Mouse (Mus musculus): ENCODE measurements at regions not wholly inside any gene's neighbourhood (a gene's known extent, or its start where the extent isn't known, plus 50 kb on each side); places are given as distances from the start of the nearest gene placed in this dataset.

DNA sequence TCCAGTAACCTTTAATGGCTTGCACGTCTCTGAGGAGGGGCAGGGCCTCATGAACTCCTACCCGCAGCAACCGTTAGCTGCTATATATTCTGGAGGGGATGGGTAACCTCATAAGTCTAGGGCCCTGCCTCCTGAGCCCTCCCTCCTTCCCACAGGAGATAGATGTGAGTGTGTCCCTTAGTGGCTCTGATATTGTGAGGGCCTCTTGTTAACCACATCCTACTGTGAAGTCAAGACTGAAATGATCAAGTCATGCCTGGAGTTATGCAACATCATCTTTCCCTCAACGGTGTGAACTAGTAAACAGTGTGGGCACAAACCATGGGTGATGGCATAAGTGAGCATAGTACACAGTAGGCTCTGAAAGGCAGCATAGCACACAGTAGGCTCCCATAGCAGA lies 255.8 kb upstream of the Sdk2 start:
- no peak for DNase-seq

DNA sequence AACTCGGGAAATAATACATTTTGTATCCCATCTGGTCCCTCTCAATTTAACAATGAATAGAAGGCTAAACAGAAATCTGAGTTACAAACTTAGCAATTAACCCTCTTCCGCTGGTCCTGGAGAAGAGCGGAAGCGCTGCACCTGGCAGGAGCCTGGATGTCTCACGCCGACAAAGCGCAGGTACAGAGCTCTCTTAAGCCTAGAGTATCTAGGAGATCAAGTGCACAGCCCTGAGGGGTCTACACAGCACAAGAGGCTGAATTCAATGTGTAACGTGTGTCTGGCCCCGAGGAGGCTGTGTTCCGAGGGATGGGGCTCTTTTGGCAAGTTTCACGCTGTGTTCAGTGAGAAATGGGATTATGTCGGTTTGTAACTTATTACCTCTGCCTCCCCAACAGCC lies 255.1 kb upstream of the Sdk2 start:
- DNase-seq, result no peak

DNA sequence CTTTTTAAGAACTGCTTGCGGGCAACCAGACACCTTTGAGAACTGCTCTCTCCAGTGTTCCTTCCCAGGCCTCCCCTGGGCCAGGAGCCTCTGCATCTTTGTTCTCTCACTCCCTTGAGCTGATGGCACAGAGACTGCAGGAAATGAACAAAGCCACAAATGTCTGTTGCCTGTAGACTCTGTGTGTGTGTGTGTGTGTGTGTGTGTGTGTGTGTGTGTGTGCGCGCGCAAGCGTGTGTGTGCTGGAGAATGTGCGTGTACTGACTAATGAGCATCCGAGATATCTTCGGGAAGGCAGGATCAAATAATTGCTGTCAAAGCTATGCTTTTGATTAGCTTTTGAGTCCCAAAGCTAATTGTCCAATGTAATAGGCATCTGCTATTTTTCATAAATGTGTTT lies 254.7 kb upstream of the Sdk2 start:
- no peak for DNase-seq

DNA sequence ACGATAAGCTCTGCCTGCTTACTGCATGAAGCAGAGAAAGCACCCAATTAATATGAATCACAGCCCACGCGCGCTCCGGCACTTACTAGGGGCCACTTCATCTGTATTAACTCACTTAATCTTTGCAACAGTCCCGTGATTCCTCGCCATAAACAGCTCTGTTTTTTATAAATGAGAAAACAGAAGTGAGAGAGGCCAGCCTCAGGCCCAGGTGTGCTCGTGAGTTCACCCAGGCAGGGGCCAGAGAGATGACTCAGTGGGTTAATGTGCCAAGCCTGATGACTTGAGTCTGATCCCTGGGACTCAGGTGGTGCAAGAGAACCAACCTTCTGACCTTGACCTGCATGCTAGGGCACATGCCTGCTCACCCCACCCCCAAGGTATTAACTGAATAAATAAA lies 248.4 kb upstream of the Sdk2 start:
- DNase-seq, result no peak

DNA sequence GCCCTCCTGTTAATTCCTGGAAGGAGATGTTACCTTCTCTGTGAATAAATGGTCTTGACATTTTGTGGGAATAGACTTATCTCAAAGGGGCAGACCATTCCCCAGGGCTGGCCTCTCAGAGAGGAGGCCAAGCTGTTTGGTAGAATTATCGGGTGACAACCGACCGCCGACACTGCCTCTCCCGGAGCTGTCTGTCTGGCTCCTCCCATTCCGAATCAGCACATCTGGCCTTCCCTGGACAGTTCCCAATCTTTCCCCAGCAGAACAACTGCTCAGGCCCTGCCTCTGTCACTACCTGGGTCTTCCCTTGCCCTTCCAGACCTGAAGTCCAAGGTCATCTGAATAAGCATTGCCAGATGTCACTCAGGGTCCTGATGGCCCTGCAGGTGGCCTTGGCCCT lies 246.8 kb upstream of the Sdk2 start:
- no peak for DNase-seq

DNA sequence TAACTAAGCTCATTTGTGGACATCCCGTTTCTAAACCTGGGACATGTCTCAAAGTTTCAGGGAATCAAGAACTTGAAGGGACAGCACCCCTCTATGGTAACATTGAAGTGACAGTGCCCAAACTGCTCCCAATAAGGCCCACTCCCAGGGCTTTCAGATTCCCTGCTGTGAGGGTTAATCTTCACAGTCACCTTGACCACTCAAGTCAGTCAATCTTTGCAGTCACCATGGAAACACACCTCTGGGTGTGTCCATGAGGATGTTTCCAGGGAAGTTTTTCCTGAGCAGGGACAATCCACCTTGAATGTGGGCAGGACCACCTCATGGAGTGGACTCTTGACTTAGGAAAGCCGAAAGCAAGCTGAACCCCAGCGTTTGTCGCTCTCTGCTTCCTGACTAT lies 244.8 kb upstream of the Sdk2 start:
- no peak for DNase-seq

DNA sequence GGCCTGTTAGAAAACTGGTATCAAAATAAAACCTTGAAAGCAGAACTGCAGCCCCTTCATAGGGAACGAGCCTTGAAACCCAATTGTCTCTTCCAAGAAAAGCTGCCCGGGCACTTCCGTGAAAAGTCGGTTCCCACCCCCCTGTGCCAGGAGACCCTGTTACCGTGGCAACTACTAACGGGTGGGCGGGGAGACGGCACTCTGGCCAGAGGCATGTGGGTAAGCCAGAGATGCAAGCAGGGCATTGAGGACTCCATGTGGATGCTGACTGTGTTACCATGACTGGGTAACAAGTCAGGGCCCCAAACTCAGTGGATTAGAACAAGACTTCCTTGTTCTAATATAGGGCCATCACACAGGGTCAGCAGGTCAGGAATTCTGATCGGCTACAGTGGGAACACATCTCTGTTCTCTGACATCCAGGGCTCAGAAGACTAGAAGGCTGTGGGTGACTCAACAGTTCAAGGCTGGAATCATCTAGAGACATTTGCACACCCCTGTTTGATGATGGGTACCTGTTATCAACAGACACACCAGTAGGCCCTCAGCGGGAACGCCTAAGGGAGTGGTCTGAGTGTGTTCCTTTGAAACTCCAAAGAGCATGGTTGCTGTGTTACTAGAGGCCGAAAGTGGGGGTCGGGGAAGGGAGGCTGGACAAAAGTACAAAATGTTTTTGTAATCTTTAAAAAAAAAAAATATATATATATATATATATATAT lies 236.9 kb upstream of the Sdk2 start:
- no peak for DNase-seq

DNA sequence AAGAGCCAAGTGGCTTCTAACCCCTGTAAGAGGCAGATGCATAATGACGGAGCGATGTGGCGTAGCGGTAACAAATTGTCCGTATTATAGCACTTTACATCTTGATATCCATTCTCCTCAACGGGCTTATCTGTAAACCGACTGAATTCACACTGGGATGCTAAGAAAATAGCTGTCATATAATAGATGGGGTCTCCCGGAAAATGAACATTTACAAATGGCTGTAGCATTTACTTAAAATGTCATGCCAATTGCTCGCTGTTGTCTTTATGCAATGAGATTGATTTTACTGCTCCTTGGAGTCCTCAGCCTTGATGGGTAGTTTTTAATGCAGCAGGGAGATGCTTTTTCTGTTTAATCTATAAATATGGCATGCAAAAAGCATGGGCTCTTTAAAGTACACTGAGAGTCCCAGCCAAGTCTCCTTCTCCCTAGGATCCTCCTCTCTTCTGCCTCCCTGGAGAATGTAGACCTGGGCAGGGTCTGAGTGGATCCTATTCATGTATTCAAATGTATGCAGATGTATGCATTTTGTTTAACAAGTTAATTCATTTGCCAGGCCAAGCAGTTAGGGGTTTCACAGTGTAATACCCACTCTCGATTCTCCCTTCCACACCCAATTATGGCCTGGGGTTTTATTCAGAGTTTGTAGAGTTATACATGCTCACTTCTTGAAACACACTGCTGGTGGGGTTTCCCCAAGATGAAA lies 233.9 kb upstream of the Sdk2 start:
- no peak for DNase-seq

DNA sequence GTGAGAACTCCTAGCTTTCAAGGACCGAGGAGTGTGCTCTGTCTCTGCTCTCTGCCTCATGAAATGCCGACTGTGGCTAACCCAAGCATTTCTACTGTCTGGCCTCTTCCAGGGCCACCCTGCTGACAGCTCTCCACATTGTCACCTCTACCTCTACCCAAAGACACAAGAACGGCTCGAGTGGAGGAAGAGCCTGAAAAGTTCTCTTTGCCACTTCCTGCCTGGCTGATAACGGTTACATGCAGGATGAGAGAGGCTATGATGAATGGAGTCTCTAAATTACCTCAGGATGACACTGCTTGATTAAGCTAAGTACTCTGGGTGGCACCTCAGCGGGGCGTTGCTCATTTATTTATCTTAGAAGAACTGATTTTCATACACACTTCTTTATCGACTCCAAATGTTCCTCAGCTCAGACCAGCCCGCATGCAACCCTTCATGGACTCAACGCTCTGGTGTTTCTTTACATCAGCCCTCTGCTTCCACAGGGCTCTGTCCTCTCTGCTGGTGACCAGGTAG lies 230.0 kb upstream of the Sdk2 start:
- no peak for DNase-seq

DNA sequence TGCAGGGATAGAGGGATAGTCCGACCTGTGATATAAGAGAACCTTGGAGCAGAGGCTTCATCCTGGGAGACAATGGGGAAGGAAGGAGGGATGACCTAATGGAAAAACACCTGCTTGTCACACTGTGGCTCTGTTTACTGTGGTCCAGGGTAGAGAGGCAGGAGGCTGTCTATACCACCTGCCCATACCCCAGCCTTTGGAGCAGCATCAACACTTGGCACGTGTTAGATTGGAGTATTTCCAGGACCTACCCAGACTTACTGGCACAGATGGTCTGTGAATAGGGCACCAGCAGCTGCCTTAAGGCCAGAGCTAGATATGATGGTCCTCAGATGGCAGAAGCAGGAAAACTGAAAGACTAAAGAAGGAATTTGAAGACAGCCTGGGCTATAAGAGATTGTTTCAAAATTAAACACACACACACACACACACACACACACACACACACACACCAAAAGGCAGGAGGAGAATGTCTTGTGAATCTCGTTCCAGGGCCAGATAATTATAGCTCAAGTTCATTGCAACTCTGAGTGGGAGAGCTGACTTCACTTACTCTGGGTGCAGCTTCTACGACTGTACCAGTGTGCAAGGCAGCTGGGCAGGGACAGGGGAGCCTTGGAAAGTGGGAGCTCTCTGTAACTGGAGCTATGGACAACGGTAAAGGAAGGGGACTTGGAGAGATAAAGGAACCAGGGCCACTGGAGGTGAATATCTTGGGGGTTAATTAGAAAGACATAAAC lies 227.8 kb upstream of the Sdk2 start:
- DNase-seq, result no peak

DNA sequence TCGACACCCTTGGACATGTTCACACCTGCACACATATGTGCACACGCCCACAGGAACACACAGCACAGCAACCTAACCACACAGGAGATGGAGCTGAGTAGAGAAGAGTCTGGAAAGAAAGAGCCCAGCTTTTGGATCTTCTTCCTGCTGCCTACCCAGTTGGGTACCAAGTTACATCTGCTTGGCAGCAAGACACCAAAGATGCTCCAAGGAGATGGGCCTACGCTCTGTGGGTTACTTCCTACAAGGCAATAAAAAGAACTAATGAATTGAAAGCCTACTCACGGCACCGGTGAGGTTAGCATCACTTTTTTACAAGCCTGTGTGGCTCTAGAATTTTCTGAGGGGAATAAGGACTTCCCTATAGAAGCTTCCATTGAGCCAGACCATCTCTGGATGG lies 224.4 kb upstream of the Sdk2 start:
- no peak for DNase-seq

DNA sequence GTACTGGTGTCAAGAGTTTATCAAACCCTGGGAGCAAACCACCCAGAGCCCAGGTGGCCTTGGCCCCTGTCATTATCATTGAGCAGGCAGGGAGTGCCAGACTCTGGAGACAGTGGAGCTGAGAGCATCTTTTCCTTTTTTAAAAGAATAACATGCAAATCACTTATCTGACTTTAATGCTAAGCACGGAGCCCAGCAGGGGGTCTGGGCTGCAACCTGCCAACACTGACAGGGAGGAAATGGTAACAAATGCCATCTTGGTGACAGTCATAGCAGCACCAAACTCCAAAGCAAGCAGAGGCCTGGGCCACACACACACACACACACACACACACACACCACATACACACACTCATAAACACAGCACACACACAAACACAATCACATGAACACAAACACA lies 223.1 kb upstream of the Sdk2 start:
- DNase-seq, result no peak

DNA sequence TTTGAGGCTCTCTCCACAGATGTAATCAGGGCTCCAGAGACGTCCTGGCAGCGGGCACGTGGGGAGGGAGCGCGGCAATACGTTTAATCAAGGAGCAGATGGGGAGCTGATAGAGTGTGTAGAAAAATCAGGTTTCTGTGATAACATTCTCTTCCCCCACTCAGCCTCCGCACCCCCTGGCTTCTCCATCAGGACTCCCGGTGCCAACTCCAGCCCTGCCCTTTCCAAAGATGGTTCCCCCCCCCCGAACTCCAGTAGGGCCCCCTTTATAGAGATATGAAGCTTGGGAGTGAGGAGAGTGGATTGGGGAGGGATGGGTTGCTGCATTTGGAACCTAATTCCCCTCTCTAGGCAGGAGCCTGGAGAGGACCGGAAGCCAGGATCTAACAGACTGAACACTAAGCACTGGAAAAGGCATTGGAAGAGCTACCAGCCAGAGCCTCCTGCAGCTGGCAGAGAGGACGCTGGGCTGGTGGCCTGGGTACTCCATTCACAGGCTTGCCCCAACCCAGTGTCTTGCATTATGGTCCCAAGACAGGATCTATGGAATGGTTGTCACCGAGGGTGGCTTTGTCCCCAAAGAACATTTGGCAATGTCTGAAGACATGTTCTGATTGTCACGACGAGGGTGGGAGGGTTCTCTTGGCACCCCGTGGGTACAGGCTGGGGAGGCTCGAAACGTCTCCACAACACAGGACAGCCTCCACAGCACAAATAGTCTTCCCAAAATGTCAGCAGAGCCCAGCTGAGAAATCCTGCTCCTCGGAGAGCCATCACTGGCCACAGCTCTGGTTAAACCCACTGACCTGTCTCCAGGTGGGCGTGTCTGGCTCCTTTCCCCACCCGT lies 218.2 kb upstream of the Sdk2 start:
- DNase-seq, result no peak

DNA sequence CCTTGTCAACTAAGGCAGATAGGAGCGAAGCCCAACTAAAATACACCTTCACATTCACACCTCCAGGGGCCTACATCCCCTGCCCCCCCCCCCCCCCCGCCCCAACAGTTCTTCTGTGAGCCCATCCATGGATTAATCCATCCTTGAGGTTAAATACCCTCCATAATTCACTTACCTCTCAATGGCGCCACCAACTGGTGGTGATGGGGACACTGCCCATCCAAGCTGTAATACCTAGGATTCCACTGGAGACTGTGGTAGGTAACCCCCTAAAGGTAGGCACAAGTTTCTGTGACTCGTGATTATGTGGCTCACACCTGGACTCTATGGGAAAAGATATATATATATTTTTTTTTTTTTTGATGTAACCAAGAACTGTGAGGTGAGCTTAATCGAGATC lies 216.4 kb upstream of the Sdk2 start:
- DNase-seq, result peak; percentile 79

DNA sequence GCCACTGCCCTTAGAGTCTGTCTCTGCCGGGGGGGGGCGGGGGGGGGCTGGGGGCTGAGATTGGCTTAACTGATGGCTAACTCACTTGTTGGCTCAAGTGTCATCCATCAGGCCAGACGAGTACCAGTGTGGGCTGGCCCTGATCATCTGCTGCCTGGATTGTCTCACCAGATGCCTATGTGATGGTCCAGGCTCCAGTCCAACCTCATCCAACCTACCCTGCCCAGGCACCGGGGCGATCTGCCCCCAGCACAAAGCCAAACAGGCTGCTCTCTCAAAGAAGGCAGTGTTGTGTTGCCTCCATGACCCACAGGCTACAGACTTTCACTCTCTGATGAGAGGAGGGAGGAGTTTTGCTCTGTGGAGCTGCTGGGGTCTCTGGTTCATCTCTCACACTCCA lies 215.7 kb upstream of the Sdk2 start:
- DNase-seq, result no peak

DNA sequence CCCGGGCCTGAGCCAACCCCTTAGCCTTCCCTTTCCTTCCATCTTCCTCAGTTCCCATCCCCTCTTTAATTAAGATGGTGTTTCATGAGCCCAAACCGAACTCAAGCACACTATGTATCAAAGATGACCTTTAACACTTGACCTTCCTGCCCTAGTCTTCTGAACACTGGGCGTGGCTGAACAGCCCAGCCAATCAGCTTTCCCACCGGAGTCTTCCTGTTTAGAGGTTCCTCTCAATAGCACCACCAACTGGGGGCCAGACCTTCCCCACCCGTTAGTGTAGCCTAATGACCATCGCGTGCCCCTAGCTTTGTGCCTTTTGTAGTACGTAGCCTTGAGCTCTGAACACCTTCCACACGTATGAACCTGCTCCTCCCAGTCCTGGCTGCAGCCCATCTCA lies 215.0 kb upstream of the Sdk2 start:
- no peak for DNase-seq

DNA sequence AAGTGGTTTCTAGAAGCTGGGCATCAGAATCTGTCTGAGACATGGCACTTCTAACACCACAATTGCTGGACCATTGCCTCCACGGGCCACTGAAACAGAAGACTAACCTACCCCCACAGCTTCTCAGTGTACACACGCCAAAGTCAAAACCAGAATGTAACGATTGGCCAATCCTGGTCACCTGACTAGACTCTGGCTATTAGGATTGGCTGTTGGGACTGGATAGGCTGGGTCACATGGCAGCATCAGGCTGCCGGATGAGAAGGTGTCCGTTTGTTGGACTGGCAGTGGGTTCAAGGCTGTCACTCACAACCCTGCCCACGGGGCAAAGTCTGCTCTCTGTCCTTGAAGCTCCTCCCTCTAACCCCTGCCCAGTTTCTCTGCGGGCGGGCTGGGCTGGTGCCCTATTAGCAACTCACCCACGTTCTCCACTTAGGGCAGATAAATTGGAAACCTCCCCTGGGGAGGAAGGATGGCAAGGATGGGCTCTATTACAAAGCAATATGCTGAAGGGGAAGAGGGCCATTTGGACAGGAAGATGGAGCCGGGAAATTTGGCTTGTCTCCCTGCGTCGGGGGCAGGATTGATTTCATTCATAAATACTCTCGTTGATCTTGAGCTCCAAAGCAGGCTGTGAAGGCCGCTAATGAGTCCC lies 214.3 kb upstream of the Sdk2 start:
- no peak for DNase-seq

DNA sequence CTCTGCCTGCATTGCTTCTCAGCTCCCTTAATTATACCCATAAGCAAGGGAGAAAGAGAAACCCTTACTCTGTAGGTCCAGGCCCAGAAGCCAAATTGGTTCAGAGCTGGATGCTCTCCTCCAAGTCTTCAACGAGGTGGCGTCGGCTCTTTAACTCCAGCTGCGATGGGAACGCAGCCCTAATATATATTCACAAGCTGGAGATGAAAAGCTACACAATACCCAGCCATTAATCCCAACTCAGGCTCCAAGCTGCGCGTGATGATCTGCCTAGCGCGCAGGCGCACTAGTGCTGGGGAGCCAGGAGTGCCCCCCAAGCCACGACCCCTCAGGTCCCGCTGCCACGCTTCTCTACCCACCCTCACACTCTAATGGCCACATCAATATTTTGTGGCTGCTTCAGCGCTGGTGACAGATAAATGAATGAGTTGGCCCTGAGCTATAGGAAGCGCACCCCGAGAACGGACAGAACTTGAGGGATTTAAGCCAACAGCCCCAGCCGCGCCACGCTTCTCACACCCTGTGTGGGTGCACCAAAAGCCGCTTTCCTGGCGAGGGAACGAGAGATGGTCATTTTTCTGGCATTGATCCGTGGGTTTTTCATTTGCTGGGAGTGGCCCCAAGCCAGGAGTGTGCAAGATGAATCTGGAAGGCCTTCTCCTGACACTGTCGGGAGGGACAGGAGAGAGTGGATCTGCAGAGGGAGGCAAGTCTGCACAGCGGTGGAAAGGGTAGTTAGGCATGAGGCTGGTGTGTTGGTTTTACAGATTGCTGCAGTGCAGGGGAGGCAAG lies 210.9 kb upstream of the Sdk2 start:
- no peak for DNase-seq

DNA sequence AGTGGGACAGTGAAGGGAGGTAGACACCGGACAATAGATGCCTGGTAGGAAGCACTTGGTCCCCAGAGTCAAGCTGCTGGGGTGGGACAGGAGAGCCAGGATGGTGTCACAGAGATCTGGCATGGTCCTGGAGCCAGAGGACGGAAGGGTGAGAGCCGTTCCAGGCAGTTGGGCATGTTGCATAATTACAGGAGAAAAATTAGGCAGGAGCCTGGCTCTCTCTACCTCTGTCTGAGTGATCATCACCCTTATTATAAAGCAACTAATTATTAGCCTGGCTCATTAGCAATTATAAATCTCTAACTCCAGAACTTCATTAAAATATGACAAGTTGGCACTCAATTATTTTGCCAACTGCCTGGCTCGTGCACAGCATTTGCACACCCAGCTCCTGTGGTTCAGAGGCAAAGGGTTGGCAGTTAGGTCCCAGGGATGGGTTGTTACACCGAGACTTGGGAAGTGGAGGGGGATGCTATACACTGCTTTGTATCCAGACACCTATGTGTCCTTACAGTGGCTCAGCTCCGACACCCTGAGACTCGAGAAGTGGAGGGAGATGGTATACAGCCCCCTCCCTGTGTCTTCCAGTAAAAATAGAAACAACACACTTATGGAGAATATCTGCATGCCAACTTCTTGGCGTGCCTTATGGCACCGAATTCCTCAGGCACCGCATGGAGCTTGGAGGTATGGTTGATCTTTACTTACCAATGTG lies 203.7 kb upstream of the Sdk2 start:
- DNase-seq, result no peak

DNA sequence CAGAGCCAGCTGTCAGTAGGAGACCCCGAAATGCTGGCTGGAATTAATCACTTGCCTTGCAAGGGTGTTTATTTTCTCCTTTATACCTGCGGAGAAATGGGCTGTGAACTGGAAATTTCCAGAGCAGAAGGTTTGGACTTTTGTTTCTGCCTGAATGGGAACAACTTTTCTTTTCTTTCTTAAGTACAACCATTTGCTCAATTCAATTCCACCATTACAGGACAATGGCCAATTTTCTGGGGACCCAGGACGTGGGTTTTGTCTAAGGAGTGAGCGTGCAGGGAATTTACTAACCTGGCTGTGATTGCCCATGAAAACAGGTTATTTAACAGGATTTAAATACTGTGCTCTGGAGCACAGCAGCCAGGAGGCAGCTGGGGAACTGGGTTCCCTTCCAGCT lies 195.1 kb upstream of the Sdk2 start:
- no peak for DNase-seq

DNA sequence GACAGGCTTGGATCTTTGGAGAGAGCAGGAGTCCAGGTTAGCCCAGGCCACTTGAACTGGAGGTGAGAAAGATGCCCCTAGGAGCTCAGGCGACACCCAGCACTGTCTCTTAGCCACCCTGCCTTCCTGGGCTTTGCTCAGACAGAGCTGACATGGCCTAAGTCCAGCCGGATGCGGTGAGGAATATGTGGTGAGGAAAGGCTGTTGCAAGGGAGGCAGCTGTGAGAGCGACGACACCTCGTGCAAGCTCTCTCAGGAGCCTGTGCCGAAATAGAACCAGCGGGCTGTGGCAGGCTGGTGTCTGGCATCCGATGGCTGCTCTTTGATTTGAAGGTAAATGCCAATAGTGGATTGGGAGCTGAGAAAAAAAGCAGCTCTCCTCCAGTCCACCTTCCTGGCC lies 191.4 kb upstream of the Sdk2 start:
- no peak for DNase-seq

All from heart, postnatal 4 days (tissue).